Mouse (Mus musculus): ENCODE results near the gene Clrn3.
A peak's percentile ranks its signal among the peaks of the same experiment; 100 is the strongest.
"Not testable (repeated sequence)": the region's sequence is repeated elsewhere in the genome, so short reads cannot be mapped to it uniquely, and the experiment has no call there.

Clrn3 gene

DNA sequence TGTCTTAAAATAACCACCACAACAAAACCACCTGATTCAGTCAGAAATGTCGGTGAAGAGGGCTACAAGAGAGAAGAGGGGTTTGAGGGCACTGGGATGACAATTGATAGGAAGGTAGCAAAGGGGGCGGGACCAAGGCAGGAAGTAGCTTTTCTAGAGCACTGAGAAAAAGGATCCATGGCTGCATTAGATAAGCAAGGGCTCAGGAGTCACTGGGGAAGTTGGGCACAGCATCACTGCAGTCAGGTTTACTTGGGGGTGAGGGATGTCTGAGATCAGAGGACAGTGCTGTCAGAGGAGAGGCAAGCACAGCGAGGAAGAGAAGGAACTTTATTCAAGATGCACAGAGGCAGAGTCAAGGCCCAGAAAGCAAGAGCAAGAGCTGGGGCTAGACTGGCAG lies 7.5 kb upstream of the Clrn3 start:
- DNase-seq (ENCODE audit: low spot score) = no peak

DNA sequence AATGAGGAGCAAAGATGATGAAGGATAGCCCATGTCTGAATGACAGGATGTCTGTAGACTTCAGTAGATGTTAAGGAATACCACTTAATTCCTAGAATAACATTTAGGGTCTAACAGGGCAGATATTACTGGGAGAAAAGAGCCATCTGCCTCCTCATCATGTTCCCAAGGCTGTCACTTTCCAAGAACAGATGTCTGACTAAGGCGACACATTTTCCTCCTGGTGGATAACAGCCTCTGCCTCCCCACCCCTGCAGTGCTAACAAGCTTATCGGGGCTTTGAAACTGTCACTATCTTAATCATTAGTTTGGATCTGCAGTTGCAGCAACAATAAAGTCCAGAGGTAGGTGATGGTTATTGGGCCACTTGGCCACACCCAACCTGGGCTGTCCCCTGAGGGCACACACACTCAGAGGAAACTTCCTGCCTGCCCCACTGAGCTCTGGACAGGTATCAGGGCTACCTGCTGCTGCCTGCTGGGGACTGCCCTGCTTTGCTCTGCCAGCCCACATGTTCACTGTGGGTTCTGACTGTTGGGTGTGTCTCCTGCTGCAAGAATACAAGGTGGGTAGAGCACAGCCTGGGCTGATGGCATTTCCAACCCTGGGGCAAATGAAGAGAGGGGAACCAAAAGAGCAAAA lies 6.2 kb upstream of the Clrn3 start:
- DNase-seq (ENCODE audit: low spot score) = no peak

GRCm38 (mm10) chr7:135529068-135529467 lies 614 bp upstream of the Clrn3 start:
- no peak for DNase-seq (ENCODE audit: low spot score)

- DNase-seq (ENCODE audit: low spot score) = no peak
These were observed 1.3 kb downstream of the Clrn3 start for GRCm38 (mm10) chr7:135527169-135527568.

GRCm38 (mm10) chr7:135526574-135527152 lies 1.8 kb downstream of the Clrn3 start:
- no peak for DNase-seq (ENCODE audit: low spot score)

GRCm38 (mm10) chr7:135524424-135524967 lies 4.0 kb downstream of the Clrn3 start:
- no peak for DNase-seq (ENCODE audit: low spot score)

- DNase-seq (ENCODE audit: low spot score) = no peak
These were observed 4.5 kb downstream of the Clrn3 start for GRCm38 (mm10) chr7:135523981-135524380.

- DNase-seq (ENCODE audit: low spot score) = no peak
These were observed 6.5 kb downstream of the Clrn3 start for GRCm38 (mm10) chr7:135521755-135522512.

GRCm38 (mm10) chr7:135520241-135520640 lies 8.2 kb downstream of the Clrn3 start:
- DNase-seq (ENCODE audit: low spot score) = no peak

DNA sequence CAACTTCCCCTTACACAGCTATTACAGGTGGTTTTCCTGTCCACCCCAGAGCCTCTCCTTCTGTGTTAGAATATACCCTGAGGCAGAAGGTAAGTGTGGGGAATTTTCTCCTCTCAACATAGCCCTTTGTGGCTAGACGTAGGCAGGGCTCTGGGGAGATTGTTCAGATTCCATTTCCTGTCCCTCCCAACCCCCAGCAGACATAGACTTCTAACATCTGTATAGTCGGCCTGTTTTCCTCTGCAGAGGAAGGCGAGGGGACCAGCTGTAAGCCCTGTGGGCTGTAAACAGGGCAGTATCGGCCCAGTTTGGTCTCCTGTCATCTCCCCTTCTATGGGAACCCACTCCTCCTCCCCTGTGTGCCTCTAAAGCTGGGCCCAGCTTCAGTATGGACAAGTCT lies 11.3 kb downstream of the Clrn3 start:
- peak; percentile 23 for DNase-seq (ENCODE audit: low spot score)

DNA sequence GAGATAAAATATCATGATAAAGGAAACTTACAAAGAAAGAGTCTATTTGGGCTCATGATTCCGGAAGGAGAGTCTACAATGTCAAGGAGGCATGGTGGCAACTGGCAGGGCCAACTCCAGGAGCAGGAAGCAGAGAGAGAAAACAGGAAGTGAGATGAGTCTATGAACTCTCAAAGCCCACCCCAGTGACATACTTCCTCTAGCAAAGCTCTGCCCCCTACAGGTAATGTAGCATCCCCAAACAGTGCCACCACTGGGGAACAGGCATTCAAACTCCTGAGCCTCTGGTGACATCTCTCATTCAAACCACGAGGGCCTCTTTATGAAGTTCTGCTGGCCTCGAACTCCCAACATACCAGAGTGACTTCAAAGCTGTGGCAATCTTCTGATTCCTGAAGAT lies 16.7 kb downstream of the Clrn3 start:
- no peak for DNase-seq (ENCODE audit: low spot score)

DNA sequence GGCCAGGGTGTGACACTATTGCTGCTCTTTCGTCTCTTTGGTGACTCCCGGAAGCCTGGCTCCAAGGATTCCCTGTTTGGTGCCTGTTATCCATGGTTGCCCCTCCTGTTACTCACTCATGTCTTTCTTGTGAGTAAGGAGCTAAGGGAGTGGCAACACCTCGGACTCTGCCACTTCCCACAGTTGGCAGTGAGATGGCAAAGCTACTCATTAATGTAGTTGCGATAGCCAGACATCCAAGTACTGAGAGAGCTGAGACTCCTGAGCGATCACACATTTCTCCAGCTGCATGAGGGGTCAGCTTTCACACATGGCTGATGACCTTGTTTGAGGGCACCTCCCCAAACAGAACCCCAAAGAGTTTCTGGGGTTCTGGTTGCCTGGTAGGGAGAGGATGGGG lies 18.0 kb downstream of the Clrn3 start:
- DNase-seq (ENCODE audit: low spot score) = no peak

- no peak for DNase-seq (ENCODE audit: low spot score)
These were observed 19.2 kb downstream of the Clrn3 start for GRCm38 (mm10) chr7:135509272-135509671.

DNA sequence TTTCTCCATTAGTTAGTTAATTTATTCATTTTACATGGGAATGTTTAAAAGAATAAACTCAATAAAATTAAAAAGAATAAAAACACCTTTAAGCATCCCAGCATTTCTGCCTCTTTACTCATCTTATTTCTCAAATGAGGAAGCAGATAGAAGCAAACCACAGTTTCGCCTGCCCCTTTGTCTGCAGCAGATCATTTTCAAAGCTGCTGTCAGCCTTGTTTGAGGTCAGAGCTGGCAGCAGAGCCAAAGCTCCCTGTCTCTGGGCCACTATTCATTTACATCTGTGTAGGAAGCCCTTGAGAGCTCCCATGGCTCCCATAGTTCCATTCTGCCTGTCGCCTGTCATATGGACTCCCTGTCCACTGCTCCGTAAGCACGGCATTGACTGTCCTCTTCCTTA lies 19.9 kb downstream of the Clrn3 start:
- DNase-seq (ENCODE audit: low spot score) = no peak

DNA sequence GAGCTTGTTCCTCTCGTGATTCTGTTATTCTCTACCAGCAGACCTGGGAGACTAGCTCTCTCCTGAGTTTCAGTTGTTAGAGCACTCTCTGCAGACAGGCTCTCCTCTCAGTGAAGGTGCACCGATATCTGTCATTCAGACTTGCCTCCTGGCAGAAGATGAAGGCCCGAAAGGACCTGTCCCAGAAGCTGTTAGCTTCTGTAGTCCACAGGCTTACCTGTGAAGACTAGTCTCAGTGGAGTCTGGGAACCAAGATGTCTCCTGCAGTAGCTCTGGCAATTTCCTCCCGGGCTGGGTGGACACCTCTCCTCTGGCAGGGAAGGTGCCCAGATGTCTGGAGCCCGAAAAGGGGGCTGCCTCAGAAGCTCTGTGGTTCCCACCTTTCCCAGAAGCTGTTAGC lies 21.9 kb downstream of the Clrn3 start:
- DNase-seq (ENCODE audit: low spot score) = not testable (repeated sequence)

DNA sequence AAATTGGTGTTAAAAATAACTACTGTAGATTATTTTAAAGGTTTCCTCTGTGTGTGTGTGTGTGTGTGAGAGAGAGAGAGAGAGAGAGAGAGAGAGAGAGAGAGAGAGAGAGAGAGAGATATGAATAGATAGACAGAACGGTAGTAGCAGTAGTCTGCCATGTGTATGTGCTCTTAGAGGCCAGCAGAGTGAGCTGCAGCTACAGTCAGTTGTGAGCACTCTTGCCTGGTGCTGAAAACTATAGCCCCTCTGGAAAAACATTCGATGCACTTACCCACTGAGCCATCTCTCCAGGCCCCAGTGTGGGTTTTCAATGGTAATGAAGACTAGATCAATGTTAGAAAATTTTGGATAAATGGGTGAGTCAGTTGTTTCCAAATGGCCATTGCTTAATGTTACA lies 29.1 kb downstream of the Clrn3 start:
- no peak for DNase-seq (ENCODE audit: low spot score)

DNA sequence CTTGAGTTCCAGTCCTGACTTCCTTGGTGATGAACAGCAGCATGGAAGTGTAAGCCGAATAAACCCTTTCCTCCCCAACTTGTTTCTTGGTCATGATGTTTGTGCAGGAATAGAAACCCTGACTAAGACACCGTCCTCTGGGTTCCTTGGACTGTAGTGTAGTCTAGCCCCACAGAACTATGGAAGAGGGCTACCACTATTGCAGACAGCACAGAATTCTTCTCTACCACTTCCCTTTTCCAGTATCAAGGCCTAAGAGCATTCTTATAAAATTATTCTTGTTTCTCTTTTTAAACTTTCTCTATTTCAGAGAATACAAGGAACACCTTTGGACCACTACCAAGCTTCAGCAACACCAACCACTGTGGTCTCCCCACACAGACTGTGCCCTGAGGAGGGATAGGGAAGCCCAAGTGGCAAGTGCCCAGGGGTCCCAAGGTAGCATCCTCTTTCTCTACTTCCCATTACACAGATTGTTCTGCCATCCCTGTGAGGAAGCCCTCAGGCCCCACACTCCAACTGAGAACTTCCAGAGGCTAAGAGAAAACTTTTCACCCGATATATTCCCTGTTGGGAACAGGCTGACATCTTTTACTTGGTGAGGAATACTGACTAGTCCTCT lies 29.8 kb downstream of the Clrn3 start:
- no peak for DNase-seq (ENCODE audit: low spot score)

DNA sequence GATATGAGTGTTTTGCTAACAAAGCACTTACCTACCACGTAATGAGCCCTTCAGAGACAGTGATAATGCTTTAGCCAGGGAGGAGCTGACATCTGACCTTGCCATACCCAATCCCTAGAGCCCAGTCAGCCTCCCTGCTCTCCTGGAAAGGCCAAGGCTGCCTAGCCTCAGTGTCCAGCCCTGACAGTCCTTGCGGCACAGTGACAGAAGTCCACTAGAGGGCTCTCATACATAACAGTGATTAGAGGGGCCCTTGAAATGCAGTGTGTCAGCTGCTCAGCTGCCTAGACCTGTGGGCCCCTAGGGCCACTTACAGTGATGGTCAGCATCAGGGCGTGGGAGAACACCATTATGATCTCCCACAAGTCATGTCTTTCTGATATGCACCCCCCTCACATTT lies 33.2 kb downstream of the Clrn3 start:
- no peak for DNase-seq (ENCODE audit: low spot score)

DNA sequence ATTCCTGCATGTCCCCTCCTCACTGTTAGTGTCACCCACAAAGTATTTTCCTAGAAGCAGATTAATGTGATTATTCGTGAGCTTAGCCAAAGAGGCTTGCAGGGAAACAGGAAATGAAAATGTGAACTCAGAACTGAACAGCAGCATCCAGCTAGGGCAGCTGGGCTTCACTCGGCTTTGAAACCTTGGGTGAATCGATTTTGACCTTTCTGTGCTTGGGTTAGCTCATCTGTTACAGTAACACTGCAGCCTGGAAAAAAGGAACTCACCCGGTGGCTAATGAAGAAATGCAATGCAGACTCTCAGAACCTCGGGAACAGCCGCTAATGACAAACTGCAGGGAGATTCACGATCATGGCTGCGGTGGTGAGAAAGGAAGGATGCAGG lies 38.0 kb downstream of the Clrn3 start:
- DNase-seq (ENCODE audit: low spot score) = no peak

GRCm38 (mm10) chr7:135489724-135490499 lies 38.5 kb downstream of the Clrn3 start:
- DNase-seq (ENCODE audit: low spot score) = no peak

GRCm38 (mm10) chr7:135488214-135488810 lies 40.1 kb downstream of the Clrn3 start:
- peak; percentile 15 for DNase-seq (ENCODE audit: low spot score)

DNA sequence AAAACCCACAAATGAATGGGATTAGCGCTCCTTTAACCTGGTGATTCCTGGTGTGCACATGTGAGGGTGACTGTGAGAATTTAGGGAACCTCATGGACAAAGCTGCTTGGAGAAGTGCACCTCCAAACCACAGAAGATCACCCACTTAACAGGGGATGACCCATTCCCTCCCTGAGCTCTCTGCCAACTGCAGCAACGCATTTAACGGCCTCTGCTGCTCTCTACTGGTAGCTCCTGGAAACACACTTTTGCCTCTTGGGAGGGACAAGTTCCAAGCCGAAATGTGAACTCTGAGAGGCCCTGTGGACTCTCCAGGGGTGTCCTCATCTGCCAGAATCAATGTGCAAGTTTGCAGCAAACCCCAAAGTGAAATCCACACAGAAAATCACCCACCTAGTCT lies 41.0 kb downstream of the Clrn3 start:
- DNase-seq (ENCODE audit: low spot score) = peak; percentile 19

All from T-cell, adult 2 months (primary cell).